Comparison of ENCODE assay signal across 8 mouse cellular contexts in the genomic region with DNA sequence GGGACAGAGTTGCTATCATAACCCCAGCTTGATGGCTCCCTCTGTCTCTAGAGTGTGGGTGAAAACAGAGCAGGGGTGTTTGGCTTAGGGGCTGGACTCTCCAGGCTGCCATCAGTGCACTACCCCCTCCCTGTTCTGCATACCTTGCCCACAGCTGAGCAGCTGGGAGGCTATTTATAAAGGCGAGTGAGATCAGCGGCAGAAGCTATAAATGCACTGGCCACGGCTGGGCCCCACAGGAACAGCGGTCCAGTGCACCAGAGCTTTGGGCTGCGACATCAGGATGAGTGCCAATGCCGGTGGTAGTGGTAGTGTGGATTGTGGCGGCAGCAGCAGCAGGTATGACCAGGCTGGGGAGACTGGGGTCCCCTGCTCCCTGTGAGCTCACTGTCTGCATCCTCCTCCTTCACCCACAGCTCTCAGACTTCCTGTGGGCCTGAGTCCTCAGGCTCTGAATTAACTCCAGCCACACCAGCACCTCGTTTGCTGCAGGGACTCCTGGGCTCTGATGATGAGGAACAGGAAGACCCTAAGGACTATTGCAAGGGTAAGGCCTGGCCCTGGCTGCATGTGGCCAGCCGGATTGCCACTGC. TPM values are rescaled to one million over a fixed set of nuclear protein-coding genes. Genes with fewer than 3 reads are reported as not detected.
DNase-seq lines count a peak whose midpoint lies in the region; ATAC-seq lines count a peak whose summit lies in the region.

TSS of gene Srpk3 (plus strand) at position 238 of the 593 bp plus-strand sequence.

- H3K4me1 ChIP-seq in heart, embryonic 16.5 days (ENCODE audit: control insufficient read depth, insufficient read depth, low read length), result peaks cover 6% of the 10 kb centered on the region; the same call in 1 of the 2 replicates

- peak within 1 kb of the TSS; percentile 66 for H3K4me2 ChIP-seq in heart, embryonic 16.5 days (ENCODE audit: low read depth, low read length)

- H3K9ac ChIP-seq in heart, embryonic 16.5 days (ENCODE audit: low read length), result peak within 1 kb of the TSS; percentile 68

- no peaks in the 10 kb centered on the region for H3K9me3 ChIP-seq in heart, embryonic 16.5 days (replicated peaks; ENCODE audit: control insufficient read depth, low read length)

- DNase-seq in left cerebral cortex, postnatal 25 days (ENCODE audit: low spot score in 2 of 2), result peak; percentile 44 to 75
- DNase-seq in left cerebral cortex, postnatal 4 days, result no peak
- DNase-seq in gastrocnemius, adult 8-10 months (ENCODE audit: low spot score in 2 of 2), result peak; percentile 33 to 54
- peak; percentile 22 for DNase-seq in lung, postnatal 10 days
- DNase-seq in urinary bladder, postnatal 10 days (ENCODE audit: low spot score), result no peak
- no peak for DNase-seq in urinary bladder, adult 18-20 months (ENCODE audit: low spot score in 2 of 2)
- no peak for DNase-seq in thymus, postnatal 14 days

- H3K36me3 ChIP-seq in heart, embryonic 16.5 days (ENCODE audit: control insufficient read depth, insufficient read depth), result no peaks in the 10 kb centered on the region

- WGBS in heart, embryonic 16.5 days, result 29% methylated on average over 9 of the region's 9 CpGs

- no peaks in the 10 kb centered on the region for H3K27me3 ChIP-seq in heart, embryonic 16.5 days (ENCODE audit: control insufficient read depth, insufficient read depth, low read length)

- H3K4me3 ChIP-seq in heart, embryonic 16.5 days (ENCODE audit: low read length), result peak within 1 kb of the TSS; percentile 48

- peak within 1 kb of the TSS; percentile 92 for H3K27ac ChIP-seq in heart, embryonic 16.5 days (ENCODE audit: low read length)

- ATAC-seq in heart, embryonic 16.5 days (replicated peaks; ENCODE audit: extremely low read depth, insufficient read depth, low FRiP score), result peak; percentile 85

- intact Hi-C loops in left cerebral cortex, postnatal 25 days (cut with DNase I), result no loop called here
- intact Hi-C loops in left cerebral cortex, postnatal 4 days (cut with DNase I), result no loop called here

RNA-seq across cellular contexts. Expression of gene Srpk3, which starts in this region (rescaled TPM):
- 1 to 10 TPM; 4.6 to 9.4 TPM for total RNA-seq in left cerebral cortex, postnatal 25 days (2021)
- total RNA-seq in left cerebral cortex, postnatal 4 days (2021), result 1 to 10 TPM; 1.0 to 1.1 TPM
- 10 to 100 TPM; 30.4 to 34.6 (median 32.5) TPM for total RNA-seq in gastrocnemius, adult 8-10 months (2022)
- polyA plus RNA-seq in heart, embryonic 16.5 days (2015; fragmentation: Nextera tagmentation; extraction: Ambion mirVana), result 94.7 and 97.5 TPM in 2 replicates

Comparison
In these comparisons a context has a peak if more than half of its experiments do, and no peak if none do; other contexts are left out.
1. DNase-seq: peak in left cerebral cortex, postnatal 25 days (2 of 2), gastrocnemius, adult 8-10 months (2 of 2) and lung, postnatal 10 days (single experiment); none in left cerebral cortex, postnatal 4 days (single experiment), urinary bladder, postnatal 10 days (single experiment), urinary bladder, adult 18-20 months (0 of 2) and thymus, postnatal 14 days (single experiment).